Mouse (Mus musculus) heart, embryonic 13.5 days (tissue): ENCODE data around the gene Mroh2a. TPM values are rescaled to one million over a fixed set of nuclear protein-coding genes. Genes with fewer than 3 reads are reported as not detected.

Experiments used
- ATAC-seq: fragments of 200-750 bp; cut with Nextera tagmentation; 2 replicates; pipeline ENCODE4 v1.8.0; 2017; ENCODE audit warnings: moderate TSS enrichment; ENCODE audit not compliant: insufficient number of reproducible peaks, low FRiP score, low TSS enrichment; ENCODE audit errors: extremely low read depth
- H3K27ac ChIP-seq: fragments of 300-500 bp; sonication (generic); replicated peaks from 2 replicates; pipeline ENCODE4 v1.5.1; 2015; ENCODE audit warnings: moderate library complexity, mild to moderate bottlenecking, inconsistent platforms
- H3K27me3 ChIP-seq: fragments of 300-500 bp; sonication (generic); replicated peaks from 2 replicates; pipeline ENCODE4 v1.6.1; 2015; ENCODE audit warnings: mild to moderate bottlenecking, inconsistent platforms
- H3K36me3 ChIP-seq: fragments of 300-500 bp; sonication (generic); 2 replicates; pipeline ENCODE4 v1.6.1; 2015; ENCODE audit warnings: mild to moderate bottlenecking, inconsistent platforms
- H3K4me1 ChIP-seq: fragments of 300-500 bp; sonication (generic); 2 replicates; pipeline ENCODE4 v1.6.1; 2015; ENCODE audit warnings: inconsistent platforms
- H3K4me2 ChIP-seq: fragments of 300-500 bp; sonication (generic); 2 replicates; pipeline ENCODE4 v1.6.1; 2015; ENCODE audit warnings: inconsistent platforms, mild to moderate bottlenecking, moderate library complexity
- H3K4me3 ChIP-seq: fragments of 300-500 bp; sonication (generic); 2 replicates; pipeline ENCODE4 v1.5.1; 2015; ENCODE audit warnings: moderate library complexity, mild to moderate bottlenecking, inconsistent platforms
- H3K9ac ChIP-seq: fragments of 300-500 bp; sonication (generic); 2 replicates; pipeline ENCODE4 v1.6.1; 2015; ENCODE audit warnings: inconsistent platforms, mild to moderate bottlenecking, moderate library complexity
- H3K9me3 ChIP-seq: fragments of 300-500 bp; sonication (generic); 2 replicates; pipeline ENCODE4 v1.6.1; 2016; ENCODE audit warnings: inconsistent platforms
- WGBS: fragments of 180-500 bp; shearing (Covaris S2); methylation state at CpG from one replicate; pipeline ENCODE4 v1.1.7; 2015; ENCODE audit warnings: mixed read lengths; 5-methylcytosine and 5-hydroxymethylcytosine counted together
- polyA plus RNA-seq: library from polyadenylated mRNA; unstranded; fragments of >200 nt; fragmentation: Nextera tagmentation; extraction: Ambion mirVana; gene quantifications from 2 replicates; pipeline ENCODE4 v1.2.1, GENCODE M21; 2015

The Mroh2a gene
- polyA plus RNA-seq, 1 experiment from 2014 or later, result 0.33 TPM

DNA sequence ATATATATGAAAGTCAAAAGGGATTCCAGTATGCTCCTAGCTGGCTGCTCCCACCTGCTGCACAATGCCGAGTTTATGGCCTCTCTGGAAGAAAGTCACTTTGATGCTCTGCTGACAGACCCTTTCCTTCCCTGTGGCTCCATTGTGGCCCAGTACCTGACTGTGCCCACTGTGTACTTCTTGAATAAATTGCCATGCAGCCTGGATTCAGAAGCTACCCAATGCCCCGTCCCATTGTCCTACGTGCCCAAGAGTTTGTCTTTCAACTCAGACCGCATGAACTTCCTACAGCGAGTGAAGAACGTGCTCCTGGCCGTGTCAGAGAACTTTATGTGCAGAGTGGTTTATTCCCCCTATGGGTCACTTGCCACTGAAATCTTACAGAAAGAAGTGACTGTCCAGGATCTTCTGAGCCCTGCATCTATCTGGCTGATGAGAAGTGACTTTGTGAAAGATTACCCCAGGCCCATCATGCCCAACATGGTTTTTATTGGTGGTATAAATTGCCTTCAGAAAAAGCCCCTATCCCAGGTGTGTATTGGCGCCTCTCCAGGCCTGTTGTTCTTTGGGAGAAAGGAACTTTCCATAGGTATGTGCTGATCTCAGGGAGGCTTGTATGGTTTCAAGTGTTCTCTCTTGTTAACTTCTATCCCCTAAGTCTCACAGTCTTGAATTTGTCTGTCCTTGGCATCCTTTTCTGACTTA, 14.3 kb upstream of the Mroh2a start:
- WGBS, result 52% methylated on average over 8 of the region's 8 CpGs
- no peak overlapping the region for H3K4me3 ChIP-seq
- no peak overlapping the region for H3K27ac ChIP-seq
- H3K36me3 ChIP-seq, result no peaks in the 10 kb centered on the region
- no peaks in the 10 kb centered on the region for H3K27me3 ChIP-seq
- no peak overlapping the region for H3K4me2 ChIP-seq
- ATAC-seq, result peak; percentile 23; the same call in 1 of the 2 replicates
- peaks cover 48% of the 10 kb centered on the region for H3K9me3 ChIP-seq
- H3K9ac ChIP-seq, result no peak overlapping the region
- no peaks in the 10 kb centered on the region for H3K4me1 ChIP-seq

DNA sequence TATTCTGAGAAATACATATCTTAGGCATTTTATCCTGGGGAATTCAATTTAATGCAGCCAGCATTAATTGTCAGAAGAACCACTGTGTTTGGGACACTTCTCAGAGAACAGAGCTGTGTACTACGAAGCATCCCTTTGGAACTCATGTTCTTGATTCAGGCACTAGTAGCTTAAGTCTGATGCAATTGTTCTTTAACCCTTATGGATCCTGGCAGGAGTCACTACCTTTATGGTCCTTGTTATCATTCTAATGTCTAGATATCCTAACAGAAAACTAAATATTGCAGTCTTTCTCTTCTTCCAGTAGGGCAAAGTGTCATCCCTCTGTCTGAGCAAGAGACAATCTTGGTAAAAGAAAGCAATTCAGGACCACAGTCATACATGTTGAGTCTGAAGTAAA, 13.7 kb upstream of the Mroh2a start:
- WGBS, result 66% methylated on average over 1 of the region's 1 CpGs
- Histone ChIP-seq H3K4me2 (no peak overlapping the region), H3K4me1 (no peaks in the 10 kb centered on the region), H3K4me3 (no peak overlapping the region), H3K9me3 (peaks cover 48% of the 10 kb centered on the region), H3K27me3 (no peaks in the 10 kb centered on the region), H3K27ac (no peak overlapping the region), H3K36me3 (no peaks in the 10 kb centered on the region), H3K9ac (no peak overlapping the region)
- no peak for ATAC-seq

DNA sequence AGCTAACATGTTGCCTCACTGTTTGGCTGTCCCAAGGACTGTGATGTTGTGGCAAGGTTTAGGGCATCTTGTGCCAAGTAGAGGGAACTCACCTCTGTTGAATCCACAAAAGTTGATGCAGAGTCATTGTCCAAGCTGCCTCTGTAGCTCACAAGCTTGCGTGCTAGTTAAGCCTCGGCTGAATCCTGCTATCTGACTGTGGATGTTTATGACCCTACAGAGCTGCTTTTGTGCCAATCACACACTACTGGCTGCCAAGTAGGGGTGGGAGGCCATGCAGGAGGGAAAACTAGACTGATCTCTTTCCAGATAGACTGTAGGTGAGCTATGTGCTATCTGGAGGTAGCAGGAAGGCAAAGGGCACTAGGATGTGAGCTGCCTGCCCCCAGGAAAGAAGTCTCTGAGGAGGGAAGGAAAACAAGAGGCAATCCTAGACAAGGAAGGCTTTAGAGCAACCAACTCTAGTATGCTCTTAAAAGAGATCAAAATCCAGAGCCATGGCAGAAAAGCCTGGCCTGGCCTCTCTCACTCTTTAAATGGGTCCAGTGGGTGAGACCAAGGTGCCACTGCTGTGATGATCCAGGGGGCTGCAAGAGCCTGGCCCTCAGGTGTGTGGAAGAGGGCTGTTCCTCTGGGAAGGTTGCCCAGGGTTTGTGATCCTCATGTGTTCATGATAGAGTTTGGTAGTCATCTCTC, 12.9 kb upstream of the Mroh2a start:
- Histone ChIP-seq H3K4me3 (no peak overlapping the region), H3K9ac (no peak overlapping the region), H3K9me3 (peaks cover 48% of the 10 kb centered on the region), H3K27ac (no peak overlapping the region), H3K27me3 (no peaks in the 10 kb centered on the region), H3K36me3 (no peaks in the 10 kb centered on the region), H3K4me1 (no peaks in the 10 kb centered on the region), H3K4me2 (no peak overlapping the region)
- 66% methylated on average over 2 of the region's 2 CpGs for WGBS
- ATAC-seq, result no peak

DNA sequence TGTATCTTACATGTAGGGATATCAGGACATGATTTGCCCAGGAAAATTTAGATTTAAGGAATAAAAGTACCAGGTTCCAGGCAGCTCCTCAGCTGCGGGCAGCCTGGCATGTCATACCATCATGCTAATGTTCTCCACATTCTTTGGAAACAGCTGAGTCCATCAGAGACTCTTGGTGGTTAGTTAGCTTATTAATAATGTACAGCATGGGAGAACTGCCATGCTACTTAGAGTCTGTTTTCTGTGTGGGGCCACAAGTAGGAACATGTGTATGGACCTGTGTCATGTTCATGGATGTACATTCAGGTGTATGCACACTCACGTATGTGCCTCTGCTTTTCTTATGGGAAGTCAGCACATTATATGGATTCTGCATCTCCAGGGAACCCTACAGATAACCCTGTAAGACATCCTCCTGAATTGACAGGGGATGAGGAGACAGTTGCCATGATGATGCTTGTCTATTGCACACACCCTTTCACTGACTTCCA, 12.3 kb upstream of the Mroh2a start:
- H3K9ac ChIP-seq, result no peak overlapping the region
- WGBS, result 62% methylated on average over 2 of the region's 2 CpGs
- no peak overlapping the region for H3K27ac ChIP-seq
- no peaks in the 10 kb centered on the region for H3K4me1 ChIP-seq
- H3K4me2 ChIP-seq, result no peak overlapping the region
- no peak overlapping the region for H3K4me3 ChIP-seq
- ATAC-seq, result no peak
- no peaks in the 10 kb centered on the region for H3K27me3 ChIP-seq
- no peaks in the 10 kb centered on the region for H3K36me3 ChIP-seq
- peaks cover 48% of the 10 kb centered on the region for H3K9me3 ChIP-seq

DNA sequence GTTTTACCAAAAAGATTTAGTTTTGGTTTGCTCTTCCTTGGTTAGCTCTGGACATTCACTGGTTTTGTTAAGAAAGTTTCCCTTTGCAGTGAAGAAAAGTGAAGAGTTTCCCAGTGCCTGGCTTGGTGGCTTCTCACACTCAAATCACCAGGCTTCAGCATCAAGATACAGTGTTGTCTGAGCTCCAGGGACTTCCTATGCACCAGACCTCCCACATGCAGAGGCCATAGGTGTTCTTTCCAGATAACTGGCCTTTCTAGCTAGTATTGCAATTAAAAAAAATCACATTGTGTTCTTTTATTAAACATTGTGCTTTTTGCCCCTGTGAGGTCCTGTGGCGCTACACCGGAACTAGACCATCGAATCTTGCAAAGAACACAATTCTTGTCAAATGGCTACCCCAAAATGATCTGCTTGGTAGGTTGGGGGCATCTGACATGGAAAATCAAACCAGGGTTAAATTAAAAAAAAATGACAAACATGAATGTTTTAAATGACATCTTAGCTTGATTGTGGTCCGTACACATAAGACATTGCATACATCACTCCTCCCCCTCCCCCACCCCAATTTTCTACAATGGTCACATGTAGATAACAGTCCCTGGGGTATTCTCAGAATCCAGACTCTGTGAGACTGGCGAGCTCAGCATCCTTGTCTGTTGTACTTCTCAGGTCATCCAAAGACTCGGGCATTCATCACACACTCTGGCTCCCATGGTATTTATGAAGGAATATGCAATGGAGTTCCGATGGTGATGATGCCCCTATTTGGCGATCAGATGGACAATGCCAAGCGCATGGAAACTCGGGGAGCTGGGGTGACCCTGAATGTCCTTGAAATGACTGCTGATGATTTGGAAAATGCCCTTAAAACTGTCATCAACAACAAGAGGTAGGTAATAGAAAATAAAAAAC, 11.1 kb upstream of the Mroh2a start:
- Histone ChIP-seq H3K36me3 (no peaks in the 10 kb centered on the region), H3K9me3 (peaks cover 48% of the 10 kb centered on the region), H3K27ac (no peak overlapping the region), H3K27me3 (no peaks in the 10 kb centered on the region), H3K4me2 (no peak overlapping the region), H3K4me3 (no peak overlapping the region), H3K9ac (no peak overlapping the region), H3K4me1 (no peaks in the 10 kb centered on the region)
- 62% methylated on average over 10 of the region's 10 CpGs for WGBS
- no peak for ATAC-seq

DNA sequence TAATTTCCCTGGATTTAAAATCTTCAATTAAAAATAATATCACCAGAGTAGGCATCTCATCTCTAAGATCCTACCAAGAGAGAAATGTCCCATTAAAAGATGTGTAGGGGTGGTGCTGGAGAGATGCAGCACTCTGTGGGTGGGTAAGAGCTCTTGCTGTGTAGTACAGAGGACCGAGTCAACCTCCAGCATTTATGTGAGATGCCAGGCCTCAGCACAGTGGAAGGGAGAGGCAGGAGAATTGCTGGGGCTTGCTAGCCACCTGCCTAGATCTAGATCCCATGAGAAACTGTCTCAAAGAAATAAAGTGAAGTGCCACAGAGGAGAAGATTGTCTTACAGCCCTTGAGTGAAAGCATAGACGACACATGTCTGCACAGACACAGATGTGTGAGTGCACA, 10.2 kb upstream of the Mroh2a start:
- peaks cover 44% of the 10 kb centered on the region for H3K9me3 ChIP-seq
- no peak for ATAC-seq
- no peak overlapping the region for H3K9ac ChIP-seq
- no peaks in the 10 kb centered on the region for H3K27me3 ChIP-seq
- no peaks in the 10 kb centered on the region for H3K36me3 ChIP-seq
- no peak overlapping the region for H3K4me3 ChIP-seq
- H3K4me1 ChIP-seq, result no peaks in the 10 kb centered on the region
- no peak overlapping the region for H3K4me2 ChIP-seq
- H3K27ac ChIP-seq, result no peak overlapping the region
- WGBS, result 51% methylated on average over 2 of the region's 2 CpGs

DNA sequence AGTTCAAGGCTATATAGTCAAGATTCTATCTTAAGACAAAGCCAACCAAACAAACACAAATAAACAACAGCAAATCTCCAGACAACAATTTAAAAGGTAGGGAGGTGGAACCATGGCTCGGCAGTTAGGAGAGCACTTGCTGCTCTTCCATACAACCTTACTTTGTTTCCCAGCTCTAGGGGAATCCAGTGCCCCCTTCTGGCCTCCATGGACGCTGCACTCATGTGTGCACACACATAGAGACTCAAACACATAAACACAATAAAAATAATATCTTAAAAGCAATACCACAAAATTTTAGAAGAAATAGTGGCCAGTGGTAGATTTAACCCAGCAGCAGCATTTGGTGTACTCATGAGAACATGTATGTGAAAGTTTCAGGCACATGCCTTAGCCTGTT, 9.6 kb upstream of the Mroh2a start:
- H3K27ac ChIP-seq, result no peak overlapping the region
- H3K4me2 ChIP-seq, result no peak overlapping the region
- H3K27me3 ChIP-seq, result no peaks in the 10 kb centered on the region
- H3K9me3 ChIP-seq, result peaks cover 41% of the 10 kb centered on the region
- no peak overlapping the region for H3K9ac ChIP-seq
- 55% methylated on average over 2 of the region's 2 CpGs for WGBS
- no peaks in the 10 kb centered on the region for H3K36me3 ChIP-seq
- H3K4me1 ChIP-seq, result no peaks in the 10 kb centered on the region
- ATAC-seq, result no peak
- no peak overlapping the region for H3K4me3 ChIP-seq

DNA sequence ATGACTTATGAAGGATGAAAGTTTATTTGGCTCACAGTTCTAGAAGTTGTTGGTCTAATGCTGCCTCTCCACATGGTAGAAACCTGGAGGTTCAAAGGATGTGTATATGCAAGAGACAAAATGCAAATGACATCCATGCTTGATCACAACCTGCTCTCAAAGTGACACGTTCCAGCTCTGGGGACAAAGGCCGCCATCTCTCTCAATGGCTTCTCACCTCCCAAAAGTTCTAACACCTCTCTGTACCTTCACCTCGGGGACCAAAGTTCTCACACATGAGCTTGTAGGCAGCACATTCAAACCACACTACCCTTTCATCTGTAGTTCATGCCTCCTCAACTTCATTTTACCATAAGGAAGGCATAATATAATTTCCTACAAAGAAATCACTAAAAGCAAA, 9.2 kb upstream of the Mroh2a start:
- Histone ChIP-seq H3K4me3 (no peak overlapping the region), H3K4me1 (no peaks in the 10 kb centered on the region), H3K9ac (no peak overlapping the region), H3K27ac (no peak overlapping the region), H3K9me3 (peaks cover 38% of the 10 kb centered on the region), H3K36me3 (no peaks in the 10 kb centered on the region), H3K4me2 (no peak overlapping the region), H3K27me3 (no peaks in the 10 kb centered on the region)
- whole genome bisulfite sequencing, result 29% methylated on average over 3 of the region's 3 CpGs
- no peak for ATAC-seq

DNA sequence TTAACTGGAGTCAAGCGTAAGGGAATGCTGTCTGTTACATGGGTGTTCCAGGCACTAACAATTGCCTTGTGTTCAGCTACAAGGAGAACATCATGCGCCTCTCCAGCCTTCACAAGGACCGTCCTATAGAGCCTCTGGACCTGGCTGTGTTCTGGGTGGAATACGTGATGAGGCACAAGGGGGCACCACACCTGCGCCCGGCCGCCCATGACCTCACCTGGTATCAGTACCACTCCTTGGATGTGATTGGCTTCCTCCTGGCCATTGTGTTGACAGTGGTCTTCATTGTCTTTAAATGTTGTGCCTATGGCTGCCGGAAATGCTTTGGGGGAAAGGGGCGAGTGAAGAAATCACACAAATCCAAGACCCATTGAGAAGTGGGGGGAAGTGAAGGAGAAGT, 8.7 kb upstream of the Mroh2a start:
- Histone ChIP-seq H3K4me3 (no peak overlapping the region), H3K9ac (no peak overlapping the region), H3K36me3 (no peaks in the 10 kb centered on the region), H3K27ac (no peak overlapping the region), H3K4me1 (no peaks in the 10 kb centered on the region), H3K9me3 (peaks cover 33% of the 10 kb centered on the region), H3K4me2 (no peak overlapping the region), H3K27me3 (no peaks in the 10 kb centered on the region)
- WGBS, result 66% methylated on average over 9 of the region's 9 CpGs
- no peak for ATAC-seq

DNA sequence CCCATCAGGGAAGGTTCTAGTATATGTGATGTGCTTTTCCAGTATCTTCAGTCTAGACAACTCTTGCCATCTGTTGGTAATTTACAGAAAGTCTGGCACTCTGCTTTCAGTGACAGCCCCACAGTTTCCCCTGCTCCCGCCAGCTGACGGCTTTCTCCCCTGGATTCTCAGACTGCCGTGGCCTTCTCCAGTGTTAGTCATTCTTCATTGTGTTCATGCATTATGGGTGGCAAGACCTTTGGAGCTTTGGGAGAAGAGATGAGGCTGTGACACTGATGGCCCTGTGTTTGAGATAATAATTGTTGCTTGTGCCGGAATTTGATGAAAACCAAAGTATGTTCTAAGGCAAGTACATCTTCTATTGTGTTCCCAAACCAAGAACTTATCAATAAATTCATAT, 8.2 kb upstream of the Mroh2a start:
- ATAC-seq, result no peak
- WGBS, result 41% methylated on average over 4 of the region's 4 CpGs

DNA sequence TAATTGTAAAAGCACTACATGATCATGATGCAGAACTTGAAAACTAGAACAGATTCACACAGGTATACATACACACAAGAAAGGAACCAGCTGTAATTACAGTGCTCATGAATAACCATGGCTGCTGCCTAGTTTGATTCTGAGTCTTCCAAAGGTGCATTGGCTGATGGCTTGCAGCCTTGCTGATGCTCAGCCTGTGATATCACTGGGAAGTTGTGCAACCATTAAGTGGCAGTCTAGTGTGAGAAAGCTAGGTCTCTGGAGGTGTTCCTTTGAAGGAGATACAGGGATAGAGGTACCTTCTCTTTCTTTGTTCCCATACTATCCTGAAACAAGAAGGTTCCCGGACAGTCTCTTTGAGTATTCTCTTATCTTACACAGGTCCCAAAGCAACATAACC, 7.7 kb upstream of the Mroh2a start:
- WGBS, result 16% methylated on average over 1 of the region's 1 CpGs
- Histone ChIP-seq H3K9me3 (peaks cover 23% of the 10 kb centered on the region), H3K4me2 (no peak overlapping the region), H3K36me3 (no peaks in the 10 kb centered on the region), H3K27me3 (no peaks in the 10 kb centered on the region), H3K27ac (no peak overlapping the region), H3K4me1 (no peaks in the 10 kb centered on the region), H3K4me3 (no peak overlapping the region), H3K9ac (no peak overlapping the region)
- ATAC-seq, result no peak

More for the DNA sequence above, 8.2 kb upstream of the Mroh2a start:
- no peaks in the 10 kb centered on the region for H3K4me1 ChIP-seq
- no peaks in the 10 kb centered on the region for H3K36me3 ChIP-seq
- H3K27ac ChIP-seq, result no peak overlapping the region
- H3K4me3 ChIP-seq, result no peak overlapping the region
- H3K9me3 ChIP-seq, result peaks cover 28% of the 10 kb centered on the region
- no peaks in the 10 kb centered on the region for H3K27me3 ChIP-seq
- no peak overlapping the region for H3K9ac ChIP-seq
- H3K4me2 ChIP-seq, result no peak overlapping the region
